Mouse (Mus musculus) inflammation-experienced regulatory T-cells, adult 6 months (primary cell): ENCODE data around the gene Fto. TPM values are rescaled to one million over a fixed set of nuclear protein-coding genes. Genes with fewer than 3 reads are reported as not detected.

ENCODE experiments used
- ATAC-seq: one replicate; pipeline ENCODE4 v1.8.0; 2017
- polyA plus RNA-seq, 3 experiments: library from polyadenylated mRNA; unstranded; fragments of 100-300 nt; shearing (Covaris generic); gene quantifications; one replicate each; pipeline ENCODE4 v1.2.1; 2017

Fto gene
- polyA plus RNA-seq, 3 experiments from 2014 or later = 41.0 to 102 (median 94.5) TPM

- ATAC-seq = no peak
Measured at GRCm38 (mm10) chr8:91531971-91532370, 218.6 kb downstream of the Fto start.

- no peak for ATAC-seq
Measured at GRCm38 (mm10) chr8:91532671-91533436, 219.5 kb downstream of the Fto start.

- no peak for ATAC-seq
Measured at GRCm38 (mm10) chr8:91534752-91535151, 221.4 kb downstream of the Fto start.

GRCm38 (mm10) chr8:91538109-91538508, 224.8 kb downstream of the Fto start:
- no peak for ATAC-seq

GRCm38 (mm10) chr8:91538892-91539291, 225.6 kb downstream of the Fto start:
- no peak for ATAC-seq

GRCm38 (mm10) chr8:91539586-91539985, 226.3 kb downstream of the Fto start:
- no peak for ATAC-seq

- ATAC-seq = no peak
Measured at GRCm38 (mm10) chr8:91541229-91541628, 227.9 kb downstream of the Fto start.

GRCm38 (mm10) chr8:91545561-91545960, 232.2 kb downstream of the Fto start:
- no peak for ATAC-seq

- no peak for ATAC-seq
Measured at GRCm38 (mm10) chr8:91546599-91546998, 233.3 kb downstream of the Fto start.

GRCm38 (mm10) chr8:91550131-91550530, 236.8 kb downstream of the Fto start:
- no peak for ATAC-seq

GRCm38 (mm10) chr8:91551166-91551765, 237.9 kb downstream of the Fto start:
- ATAC-seq = no peak

- no peak for ATAC-seq
Measured at GRCm38 (mm10) chr8:91551775-91552538, 238.6 kb downstream of the Fto start.

GRCm38 (mm10) chr8:91552635-91553034, 239.3 kb downstream of the Fto start:
- ATAC-seq = no peak

GRCm38 (mm10) chr8:91553387-91553786, 240.1 kb downstream of the Fto start:
- no peak for ATAC-seq

GRCm38 (mm10) chr8:91557041-91557587, 243.8 kb downstream of the Fto start:
- no peak for ATAC-seq

- ATAC-seq = no peak
Measured at GRCm38 (mm10) chr8:91558408-91558807, 245.1 kb downstream of the Fto start.

- ATAC-seq = no peak
Measured at GRCm38 (mm10) chr8:91560017-91560591, 246.8 kb downstream of the Fto start.

- ATAC-seq = no peak
Measured at GRCm38 (mm10) chr8:91561241-91561640, 247.9 kb downstream of the Fto start.

GRCm38 (mm10) chr8:91562600-91562999, 249.3 kb downstream of the Fto start:
- ATAC-seq = no peak

GRCm38 (mm10) chr8:91563326-91563725, 250.0 kb downstream of the Fto start:
- ATAC-seq = no peak

- ATAC-seq = no peak
Measured at GRCm38 (mm10) chr8:91565869-91566502, 252.7 kb downstream of the Fto start.

- ATAC-seq = no peak
Measured at GRCm38 (mm10) chr8:91566503-91566869, 253.2 kb downstream of the Fto start.
